Comparison of ENCODE assay signal across 12 mouse cellular contexts in the genomic region with DNA sequence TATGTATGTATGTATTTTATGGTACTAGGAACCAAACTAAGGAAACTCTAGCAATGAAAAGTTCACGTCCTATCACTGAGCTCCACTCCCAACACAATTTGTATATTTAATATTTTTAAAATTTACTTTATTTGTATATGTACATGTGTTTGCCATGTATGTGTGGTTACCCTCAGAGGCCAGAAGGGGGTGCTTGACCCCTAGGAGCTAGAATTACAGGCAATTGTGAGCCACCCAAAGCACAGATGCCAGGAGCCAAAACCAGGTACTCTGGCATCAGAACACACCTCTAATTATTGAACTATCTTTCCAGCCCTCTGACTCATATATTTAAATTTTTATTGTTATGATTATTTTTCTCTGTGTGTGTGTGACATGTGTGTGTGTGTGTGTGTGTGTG.
A peak's percentile ranks its signal among the peaks of the same experiment; 100 is the strongest.
DNase-seq lines count a peak whose midpoint lies in the region; ATAC-seq and TF ChIP-seq lines count a peak whose summit lies in the region.
"Had no signal": no experiment of that assay in that cellular context is flagged by ENCODE, and none has a peak within 500 bp of the region (broad histone marks: within the 10 kb centered on the region; RNA-seq: fewer than 3 reads in every experiment).

No protein-coding gene starts in this region.

- TF ChIP-seq CTCF in kidney, postnatal 0 days (IDR thresholded peaks at IDR 0.05; ENCODE audit: low read depth): peak; percentile 60
- TF ChIP-seq CTCF in brain, embryonic 14.5 days (IDR thresholded peaks at IDR 0.05; ENCODE audit: borderline replicate concordance, extremely low read depth, insufficient read depth, insufficient read length): peak; percentile 40; the same call in 1 of the 2 replicates

- DNase-seq in cerebellum, adult 9-11 months: peak; percentile 4
- DNase-seq in cerebellum, adult 8-10 months: no peak
- peak; percentile 31 for DNase-seq in kidney, postnatal 0 days (ENCODE audit: low spot score)
- DNase-seq in A20 (ENCODE audit: low read depth, low spot score): peak; percentile 29
- peak; percentile 38 for DNase-seq in brain, embryonic 14.5 days (ENCODE audit: low read depth)
- DNase-seq in right cerebral cortex, postnatal 36 days (ENCODE audit: low spot score in 2 of 2): no peak
- DNase-seq: heart, adult 18-20 months; lung, postnatal 14 days; thymus, adult 18-20 months had no signal

- TF ChIP-seq POLR2A in brain, embryonic 14.5 days (IDR thresholded peaks at IDR 0.05; ENCODE audit: borderline replicate concordance, extremely low read depth, insufficient read depth, insufficient read length, poor library complexity, severe bottlenecking): no peak

- no peaks in the 10 kb centered on the region for H3K9me3 ChIP-seq in kidney, postnatal 0 days (replicated peaks; ENCODE audit: low read length)
- no peaks in the 10 kb centered on the region for H3K9me3 ChIP-seq in kidney, embryonic 15.5 days (replicated peaks)
- no peaks in the 10 kb centered on the region for H3K9me3 ChIP-seq in intestine, embryonic 16.5 days (ENCODE audit: control insufficient read depth, low read length)

- H3K4me2 ChIP-seq in kidney, postnatal 0 days (ENCODE audit: low read length): no peak overlapping the region
- H3K4me2 ChIP-seq in kidney, embryonic 15.5 days: no peak overlapping the region
- no peak overlapping the region for H3K4me2 ChIP-seq in intestine, embryonic 16.5 days (ENCODE audit: low read depth, low read length)

- H3K27ac ChIP-seq in kidney, postnatal 0 days: no peak overlapping the region
- no peak overlapping the region for H3K27ac ChIP-seq in kidney, embryonic 15.5 days
- no peak overlapping the region for H3K27ac ChIP-seq in intestine, embryonic 16.5 days (ENCODE audit: low read length)

- H3K27me3 ChIP-seq in kidney, postnatal 0 days (ENCODE audit: insufficient read depth, low read length): no peaks in the 10 kb centered on the region
- no peaks in the 10 kb centered on the region for H3K27me3 ChIP-seq in kidney, embryonic 15.5 days
- no peaks in the 10 kb centered on the region for H3K27me3 ChIP-seq in intestine, embryonic 16.5 days (replicated peaks; ENCODE audit: control insufficient read depth, insufficient read depth, low read length)

- no peaks in the 10 kb centered on the region for H3K36me3 ChIP-seq in kidney, postnatal 0 days (ENCODE audit: insufficient read depth, low read length)
- H3K36me3 ChIP-seq in kidney, embryonic 15.5 days: no peaks in the 10 kb centered on the region
- no peaks in the 10 kb centered on the region for H3K36me3 ChIP-seq in intestine, embryonic 16.5 days (ENCODE audit: control insufficient read depth, insufficient read depth, low read length)

- 93% methylated on average over 1 of the region's 1 CpGs for WGBS in kidney, postnatal 0 days
- WGBS in kidney, embryonic 15.5 days: 86% methylated on average over 1 of the region's 1 CpGs
- 89% methylated on average over 1 of the region's 1 CpGs for WGBS in intestine, embryonic 16.5 days

- ATAC-seq in kidney, postnatal 0 days (replicated peaks; ENCODE audit: low FRiP score, low read depth): no peak
- no peak for ATAC-seq in kidney, embryonic 15.5 days (replicated peaks; ENCODE audit: low FRiP score)
- no peak for ATAC-seq in intestine, embryonic 16.5 days

- no peak overlapping the region for H3K4me3 ChIP-seq in kidney, postnatal 0 days (replicated peaks; ENCODE audit: low read depth, low read length)
- no peak overlapping the region for H3K4me3 ChIP-seq in kidney, embryonic 15.5 days (replicated peaks)
- no peak overlapping the region for H3K4me3 ChIP-seq in intestine, embryonic 16.5 days (ENCODE audit: low read length)
- H3K4me3 ChIP-seq: myocyte had no signal

- no peaks in the 10 kb centered on the region for H3K4me1 ChIP-seq in kidney, postnatal 0 days (replicated peaks; ENCODE audit: insufficient read depth, low read length)
- H3K4me1 ChIP-seq in kidney, embryonic 15.5 days: no peaks in the 10 kb centered on the region
- H3K4me1 ChIP-seq in intestine, embryonic 16.5 days (ENCODE audit: control insufficient read depth, insufficient read depth, low read length): no peaks in the 10 kb centered on the region

- H3K9ac ChIP-seq in kidney, postnatal 0 days (ENCODE audit: low read depth, low read length): no peak overlapping the region
- no peak overlapping the region for H3K9ac ChIP-seq in kidney, embryonic 15.5 days
- no peak overlapping the region for H3K9ac ChIP-seq in intestine, embryonic 16.5 days (ENCODE audit: low read depth, low read length)

Comparison
In these comparisons a context has a peak if more than half of its experiments do, and no peak if none do; other contexts are left out.
1. DNase-seq: peak in cerebellum, adult 9-11 months (single experiment), kidney, postnatal 0 days (single experiment), A20 (single experiment) and brain, embryonic 14.5 days (single experiment); none in cerebellum, adult 8-10 months (single experiment) and right cerebral cortex, postnatal 36 days (0 of 2).